ENCODE assay signal across 11 mouse cellular contexts in the genomic region with DNA sequence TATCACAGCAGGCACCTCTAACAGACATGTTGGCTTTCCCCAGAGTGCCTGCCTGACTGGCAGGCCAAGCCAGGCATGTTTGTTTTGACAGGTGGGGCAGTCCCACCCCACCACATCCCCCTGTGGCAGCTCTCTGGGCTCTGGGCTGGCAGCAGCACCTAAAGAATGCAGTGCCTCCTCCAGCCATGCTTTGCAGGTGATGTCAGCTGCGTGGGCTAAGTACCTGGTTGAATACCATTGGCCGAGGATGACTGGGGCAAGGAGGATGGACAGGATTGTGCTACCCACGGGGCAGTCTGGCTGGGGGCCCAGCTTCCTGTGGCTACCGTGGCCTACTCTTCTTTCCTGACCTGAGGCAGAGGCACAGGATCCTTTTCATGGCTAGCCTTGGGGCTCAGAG.
DNase-seq lines count a peak whose midpoint lies in the region; ATAC-seq and TF ChIP-seq lines count a peak whose summit lies in the region.
"Had no signal": no experiment of that assay in that cellular context is flagged by ENCODE, and none has a peak within 500 bp of the region (broad histone marks: within the 10 kb centered on the region; RNA-seq: fewer than 3 reads in every experiment).

No protein-coding gene starts in this region.

- no peak overlapping the region for H3K9ac ChIP-seq in hindbrain, embryonic 14.5 days

- no peaks in the 10 kb centered on the region for H3K36me3 ChIP-seq in hindbrain, embryonic 14.5 days (replicated peaks; ENCODE audit: control insufficient read depth, insufficient read depth)

- H3K9me3 ChIP-seq in hindbrain, embryonic 14.5 days (ENCODE audit: control insufficient read depth, low read length) = no peaks in the 10 kb centered on the region

- TF ChIP-seq POLR2A in bone marrow, adult 2 months (IDR thresholded peaks at IDR 0.05; ENCODE audit: borderline replicate concordance, control insufficient read depth, low read depth, low read length) = no peak

- no peak overlapping the region for H3K4me3 ChIP-seq in bone marrow, adult 2 months (replicated peaks; ENCODE audit: control insufficient read depth, low read depth, low read length)
- H3K4me3 ChIP-seq in hindbrain, embryonic 14.5 days (replicated peaks; ENCODE audit: low read length) = no peak overlapping the region
- H3K4me3 ChIP-seq: layer of hippocampus, adult 2 months had no signal

- no peak for ATAC-seq in hindbrain, embryonic 14.5 days (ENCODE audit: low FRiP score)
- ATAC-seq: forebrain, embryonic 14.5 days had no signal

- peak; percentile 29 for DNase-seq in kidney, postnatal 10 days
- no peak for DNase-seq in kidney, adult 18-20 months
- peak; percentile 47 for DNase-seq in gastrocnemius, postnatal 10 days
- peak; percentile 44 to 54 for DNase-seq in natural killer cell, adult 2 months (ENCODE audit: low spot score in 2 of 2)
- no peak for DNase-seq in adrenal gland, postnatal 36 days
- DNase-seq in urinary bladder, postnatal 36 days (ENCODE audit: low spot score in 2 of 2) = no peak
- no peak for DNase-seq in hindbrain, embryonic 14.5 days (ENCODE audit: low spot score)

- H3K4me1 ChIP-seq in bone marrow, adult 2 months (ENCODE audit: control insufficient read depth, insufficient read depth, low read length) = no peaks in the 10 kb centered on the region; the same call in 1 of the 2 replicates
- no peaks in the 10 kb centered on the region for H3K4me1 ChIP-seq in hindbrain, embryonic 14.5 days (replicated peaks; ENCODE audit: control insufficient read depth, insufficient read depth, low read length)

- 24% methylated on average over 4 of the region's 4 CpGs for WGBS in bone marrow, adult 2 months
- 75% methylated on average over 4 of the region's 4 CpGs for WGBS in hindbrain, embryonic 14.5 days

- TF ChIP-seq CTCF in bone marrow, adult 2 months (IDR thresholded peaks at IDR 0.05; ENCODE audit: control insufficient read depth, insufficient read depth, low read length) = 0 out of 2 replicates have a peak, but pooled peaks have one; percentile 1

- H3K27ac ChIP-seq in bone marrow, adult 2 months (ENCODE audit: control insufficient read depth, insufficient read depth, low read depth, low read length, poor library complexity) = no peak overlapping the region
- H3K27ac ChIP-seq in hindbrain, embryonic 14.5 days = no peak overlapping the region
- H3K27ac ChIP-seq: layer of hippocampus, adult 2 months had no signal

- no peak overlapping the region for H3K4me2 ChIP-seq in hindbrain, embryonic 14.5 days (replicated peaks)
- H3K4me2 ChIP-seq: liver, embryonic 11.5 days had no signal

- H3K27me3 ChIP-seq in hindbrain, embryonic 14.5 days (ENCODE audit: control insufficient read depth, insufficient read depth, low read length) = no peaks in the 10 kb centered on the region

Comparison
In these comparisons a context has a peak if more than half of its experiments do, and no peak if none do; other contexts are left out.
1. DNase-seq: peak in kidney, postnatal 10 days (single experiment), gastrocnemius, postnatal 10 days (single experiment) and natural killer cell, adult 2 months (2 of 2); none in kidney, adult 18-20 months (single experiment), adrenal gland, postnatal 36 days (0 of 2), urinary bladder, postnatal 36 days (0 of 2) and hindbrain, embryonic 14.5 days (single experiment).